Mouse (Mus musculus): Measurements from ENCODE around the gene Zfp316.

DNA sequence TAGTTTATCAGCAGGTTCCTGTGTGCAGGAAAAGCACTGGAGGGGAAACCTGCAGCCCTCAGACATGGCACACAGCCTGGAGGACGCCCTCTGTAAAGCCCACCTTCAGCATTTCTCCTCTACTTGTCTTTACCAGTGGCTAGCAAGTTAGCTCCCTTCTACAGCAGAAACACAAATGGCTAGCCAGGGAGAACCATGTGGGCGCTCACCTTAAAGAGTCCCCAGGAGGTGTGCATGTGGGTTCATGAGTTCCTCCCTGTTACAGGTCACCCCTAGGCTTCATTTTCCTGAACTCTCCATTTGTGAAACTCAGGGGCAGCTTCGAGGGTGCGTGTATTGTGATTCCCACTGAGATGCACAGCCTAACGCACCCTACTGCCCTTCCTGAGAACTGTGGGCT lies 14.0 kb downstream of the Zfp316 start:
- no peak for TF ChIP-seq POLR2A (IDR thresholded peaks at IDR 0.05; ENCODE audit: insufficient read depth, low read depth, low read length)
- no peak for TF ChIP-seq EP300 (IDR thresholded peaks at IDR 0.05; ENCODE audit: insufficient read depth, low read depth, low read length)
